Mouse (Mus musculus) liver, embryonic 14.5 days (tissue): ENCODE data around the gene Zdhhc1.

Source experiments
- CTCF ChIP-seq: IDR thresholded peaks from 2 replicates; pipeline ENCODE4 v1.5.1; 2016; ENCODE audit warnings: antibody characterized with exemption, low read depth, control low read depth
- EP300 ChIP-seq: IDR thresholded peaks from 2 replicates; pipeline ENCODE4 v1.6.1; 2016; ENCODE audit warnings: antibody characterized with exemption, low read depth

GRCm38 (mm10) chr8:105472414-105472932, 24.2 kb downstream of the Zdhhc1 start:
- TF ChIP-seq CTCF, result no peak
- no peak for TF ChIP-seq EP300
